Mouse (Mus musculus) layer of hippocampus, postnatal 10 days (tissue): ENCODE measurements around the gene Prep. TPM values are rescaled to one million over a fixed set of nuclear protein-coding genes. Genes with fewer than 3 reads are reported as not detected.
"Not testable (repeated sequence)": the region's sequence is repeated elsewhere in the genome, so short reads cannot be mapped to it uniquely, and the experiment has no call there.

ENCODE experiments used
- DNase-seq, 2 experiments: peaks; one replicate each; pipeline ENCODE4 v3.0.0; 2021; ENCODE audit warnings: low spot score in 2 of 2
- total RNA-seq, 2 experiments: library from RNA; stranded (reverse); gene quantifications; 2 replicates each; pipeline ENCODE4 v1.2.3; 2021

The Prep gene
- total RNA-seq, 2 experiments from 2014 or later = 16.9 to 19.5 TPM

GRCm38 (mm10) chr10:45075491-45076051, 8.6 kb downstream of the Prep start:
- DNase-seq = no peak

GRCm38 (mm10) chr10:45076585-45076984, 9.6 kb downstream of the Prep start:
- no peak for DNase-seq

- DNase-seq = no peak
Observed at GRCm38 (mm10) chr10:45077353-45077752, 10.3 kb downstream of the Prep start.

GRCm38 (mm10) chr10:45079756-45080155, 12.8 kb downstream of the Prep start:
- no peak for DNase-seq

- no peak for DNase-seq
Observed at GRCm38 (mm10) chr10:45080490-45080889, 13.5 kb downstream of the Prep start.

- DNase-seq = no peak
Observed at GRCm38 (mm10) chr10:45082730-45083129, 15.7 kb downstream of the Prep start.

- not testable (repeated sequence) for DNase-seq
Observed at GRCm38 (mm10) chr10:45084002-45084401, 17.0 kb downstream of the Prep start.

GRCm38 (mm10) chr10:45084471-45084870, 17.5 kb downstream of the Prep start:
- DNase-seq = no peak

GRCm38 (mm10) chr10:45085315-45085714, 18.3 kb downstream of the Prep start:
- DNase-seq = no peak

- peak; percentile 36 to 55 for DNase-seq
Observed at GRCm38 (mm10) chr10:45086637-45087036, 19.6 kb downstream of the Prep start.

- no peak for DNase-seq
Observed at GRCm38 (mm10) chr10:45091462-45092079, 24.6 kb downstream of the Prep start.

GRCm38 (mm10) chr10:45092080-45093056, 25.4 kb downstream of the Prep start:
- no peak for DNase-seq

GRCm38 (mm10) chr10:45098751-45099150, 31.7 kb downstream of the Prep start:
- DNase-seq = peak; percentile 56 to 74

- no peak for DNase-seq
Observed at GRCm38 (mm10) chr10:45100473-45100872, 33.5 kb downstream of the Prep start.

GRCm38 (mm10) chr10:45103184-45103583, 36.2 kb downstream of the Prep start:
- no peak for DNase-seq

GRCm38 (mm10) chr10:45104098-45104497, 37.1 kb downstream of the Prep start:
- DNase-seq = peak; percentile 46 to 75

- DNase-seq = no peak
Observed at GRCm38 (mm10) chr10:45104535-45105079, 37.6 kb downstream of the Prep start.

GRCm38 (mm10) chr10:45106541-45106940, 39.5 kb downstream of the Prep start:
- DNase-seq = no peak

- DNase-seq = no peak
Observed at GRCm38 (mm10) chr10:45107313-45107712, 40.3 kb downstream of the Prep start.

GRCm38 (mm10) chr10:45109041-45109440, 42.0 kb downstream of the Prep start:
- no peak for DNase-seq

GRCm38 (mm10) chr10:45109974-45110373, 43.0 kb downstream of the Prep start:
- DNase-seq = no peak

- DNase-seq = no peak
Observed at GRCm38 (mm10) chr10:45112927-45113326, 45.9 kb downstream of the Prep start.
